Mouse (Mus musculus): ENCODE measurements around the gene Gata2. TPM values are rescaled to one million over a fixed set of nuclear protein-coding genes. Genes with fewer than 3 reads are reported as not detected.
A peak's percentile ranks its signal among the peaks of the same experiment; 100 is the strongest.

The Gata2 gene
- total RNA-seq, 2 experiments from 2014 or later: 5.4 to 6.6 TPM

GRCm38 (mm10) chr6:88205937-88206336 is 12.2 kb downstream of the Gata2 start:
- intact Hi-C loops (cut with DNase I): no loop called here
- no peak for DNase-seq (ENCODE audit: low spot score in 2 of 2)

GRCm38 (mm10) chr6:88206566-88206965 is 12.9 kb downstream of the Gata2 start:
- intact Hi-C loops (cut with DNase I): no loop called here

GRCm38 (mm10) chr6:88207403-88208033 is 13.8 kb downstream of the Gata2 start:
- no peak for DNase-seq (ENCODE audit: low spot score in 2 of 2)
- intact Hi-C loops (cut with DNase I): no loop called here

More at GRCm38 (mm10) chr6:88206566-88206965, 12.9 kb downstream of the Gata2 start:
- DNase-seq (ENCODE audit: low spot score in 2 of 2): no peak

GRCm38 (mm10) chr6:88208321-88208720 is 14.6 kb downstream of the Gata2 start:
- intact Hi-C loops (cut with DNase I): no loop called here
- no peak for DNase-seq (ENCODE audit: low spot score in 2 of 2)

- intact Hi-C loops (cut with DNase I): no loop called here
- DNase-seq (ENCODE audit: low spot score in 2 of 2): no peak
Measured at GRCm38 (mm10) chr6:88209453-88209852, 15.8 kb downstream of the Gata2 start.

- no peak for DNase-seq (ENCODE audit: low spot score in 2 of 2)
- intact Hi-C loops (cut with DNase I): no loop called here
Measured at GRCm38 (mm10) chr6:88210182-88210581, 16.5 kb downstream of the Gata2 start.

- no peak for DNase-seq (ENCODE audit: low spot score in 2 of 2)
- intact Hi-C loops (cut with DNase I): no loop called here
Measured at GRCm38 (mm10) chr6:88215797-88216196, 22.1 kb downstream of the Gata2 start.

GRCm38 (mm10) chr6:88216199-88216598 is 22.5 kb downstream of the Gata2 start:
- no peak for DNase-seq (ENCODE audit: low spot score in 2 of 2)
- intact Hi-C loops (cut with DNase I): no loop called here

GRCm38 (mm10) chr6:88219094-88219493 is 25.4 kb downstream of the Gata2 start:
- intact Hi-C loops (cut with DNase I): no loop called here
- no peak for DNase-seq (ENCODE audit: low spot score in 2 of 2)

GRCm38 (mm10) chr6:88221968-88222367 is 28.3 kb downstream of the Gata2 start, which contains the start of gene Dnajb8:
Gene Dnajb8, plus strand, starts transcription at chr6:88222268.
- intact Hi-C loops (cut with DNase I): no loop called here

GRCm38 (mm10) chr6:88226570-88226994 is 32.9 kb downstream of the Gata2 start:
- no peak for DNase-seq (ENCODE audit: low spot score in 2 of 2)
- intact Hi-C loops (cut with DNase I): no loop called here

More at GRCm38 (mm10) chr6:88221968-88222367, 28.3 kb downstream of the Gata2 start, which contains the start of gene Dnajb8:
- no peak for DNase-seq (ENCODE audit: low spot score in 2 of 2)

GRCm38 (mm10) chr6:88227537-88227936 is 33.8 kb downstream of the Gata2 start:
- DNase-seq (ENCODE audit: low spot score in 2 of 2): no peak
- intact Hi-C loops (cut with DNase I): no loop called here

GRCm38 (mm10) chr6:88229221-88229620 is 35.5 kb downstream of the Gata2 start:
- no peak for DNase-seq (ENCODE audit: low spot score in 2 of 2)
- intact Hi-C loops (cut with DNase I): no loop called here

- intact Hi-C loops (cut with DNase I): no loop called here
- DNase-seq (ENCODE audit: low spot score in 2 of 2): no peak
Measured at GRCm38 (mm10) chr6:88231821-88232220, 38.1 kb downstream of the Gata2 start.

- intact Hi-C loops (cut with DNase I): no loop called here
- DNase-seq (ENCODE audit: low spot score in 2 of 2): no peak
Measured at GRCm38 (mm10) chr6:88232221-88232620, 38.5 kb downstream of the Gata2 start.

- intact Hi-C loops (cut with DNase I): no loop called here
- no peak for DNase-seq (ENCODE audit: low spot score in 2 of 2)
Measured at GRCm38 (mm10) chr6:88233996-88234395, 40.3 kb downstream of the Gata2 start.

- DNase-seq (ENCODE audit: low spot score in 2 of 2): no peak
- intact Hi-C loops (cut with DNase I): no loop called here
Measured at GRCm38 (mm10) chr6:88235461-88235860, 41.8 kb downstream of the Gata2 start.

- no peak for DNase-seq (ENCODE audit: low spot score in 2 of 2)
- intact Hi-C loops (cut with DNase I): no loop called here
Measured at GRCm38 (mm10) chr6:88235983-88236382, 42.3 kb downstream of the Gata2 start.

- intact Hi-C loops (cut with DNase I): no loop called here
- no peak for DNase-seq (ENCODE audit: low spot score in 2 of 2)
Measured at GRCm38 (mm10) chr6:88236513-88236912, 42.8 kb downstream of the Gata2 start.

- intact Hi-C loops (cut with DNase I): no loop called here
- peak in 1 of 2 experiments; percentile 10 for DNase-seq (ENCODE audit: low spot score in 2 of 2)
Measured at GRCm38 (mm10) chr6:88242604-88243003, 48.9 kb downstream of the Gata2 start.

- intact Hi-C loops (cut with DNase I): no loop called here
- no peak for DNase-seq (ENCODE audit: low spot score in 2 of 2)
Measured at GRCm38 (mm10) chr6:88249231-88249630, 55.5 kb downstream of the Gata2 start.

- intact Hi-C loops (cut with DNase I): no loop called here
- DNase-seq (ENCODE audit: low spot score in 2 of 2): no peak
Measured at GRCm38 (mm10) chr6:88251396-88251795, 57.7 kb downstream of the Gata2 start.
